23 mouse cellular contexts compared by ENCODE assay signal in genomic region chr11:46109206-46109605, GRCm38 (mm10). TPM values are rescaled to one million over a fixed set of nuclear protein-coding genes. Genes with fewer than 3 reads are reported as not detected.
DNase-seq lines count a peak whose midpoint lies in the region; ATAC-seq and TF ChIP-seq lines count a peak whose summit lies in the region.
"Had no signal": no experiment of that assay in that cellular context is flagged by ENCODE, and none has a peak within 500 bp of the region (broad histone marks: within the 10 kb centered on the region; RNA-seq: fewer than 3 reads in every experiment).

No protein-coding gene starts in this region.

- H3K9me3 ChIP-seq in forebrain, embryonic 14.5 days (replicated peaks; ENCODE audit: control insufficient read depth, low read length) = no peaks in the 10 kb centered on the region
- no peaks in the 10 kb centered on the region for H3K9me3 ChIP-seq in forebrain, embryonic 11.5 days (ENCODE audit: control insufficient read depth, low read length)
- no peaks in the 10 kb centered on the region for H3K9me3 ChIP-seq in heart, postnatal 0 days (replicated peaks; ENCODE audit: control insufficient read depth, low read length)
- H3K9me3 ChIP-seq in midbrain, embryonic 15.5 days = no peaks in the 10 kb centered on the region
- no peaks in the 10 kb centered on the region for H3K9me3 ChIP-seq in midbrain, postnatal 0 days (ENCODE audit: low read length)
- H3K9me3 ChIP-seq: embryonic facial prominence, embryonic 13.5 days; heart, embryonic 13.5 days; hindbrain, embryonic 10.5 days; hindbrain, embryonic 15.5 days had no signal

- WGBS in forebrain, embryonic 14.5 days = 23% methylated on average over 5 of the region's 5 CpGs
- 77% methylated on average over 5 of the region's 5 CpGs for WGBS in forebrain, embryonic 11.5 days
- WGBS in heart, postnatal 0 days = 71% methylated on average over 5 of the region's 5 CpGs
- 53% methylated on average over 5 of the region's 5 CpGs for WGBS in midbrain, embryonic 15.5 days
- 66% methylated on average over 5 of the region's 5 CpGs for WGBS in midbrain, postnatal 0 days

- H3K27ac ChIP-seq in forebrain, embryonic 14.5 days (ENCODE audit: low read depth, low read length) = no peak overlapping the region
- no peak overlapping the region for H3K27ac ChIP-seq in forebrain, embryonic 11.5 days (ENCODE audit: low read depth, low read length)
- peak overlapping the region; percentile 93 for H3K27ac ChIP-seq in heart, postnatal 0 days (ENCODE audit: low read depth)
- H3K27ac ChIP-seq in midbrain, embryonic 15.5 days = no peak overlapping the region
- H3K27ac ChIP-seq in midbrain, postnatal 0 days (ENCODE audit: low read depth, low read length) = no peak overlapping the region
- H3K27ac ChIP-seq: embryonic facial prominence, embryonic 13.5 days; hindbrain, embryonic 10.5 days; hindbrain, embryonic 15.5 days had no signal

- H3K36me3 ChIP-seq in forebrain, embryonic 14.5 days (ENCODE audit: control insufficient read depth, insufficient read depth, low read length) = 0 out of 2 replicates have a peak, but pooled peaks cover 4% of the 10 kb centered on the region
- H3K36me3 ChIP-seq in forebrain, embryonic 11.5 days (ENCODE audit: control insufficient read depth, insufficient read depth, low read length) = no peaks in the 10 kb centered on the region
- H3K36me3 ChIP-seq in heart, postnatal 0 days (replicated peaks; ENCODE audit: control insufficient read depth, insufficient read depth, low read length) = peaks cover 51% of the 10 kb centered on the region
- H3K36me3 ChIP-seq in midbrain, embryonic 15.5 days (replicated peaks) = no peaks in the 10 kb centered on the region
- peaks cover 1% of the 10 kb centered on the region; the same call in 1 of the 2 replicates for H3K36me3 ChIP-seq in midbrain, postnatal 0 days (ENCODE audit: insufficient read depth, low read length)

- TF ChIP-seq EP300 in heart, postnatal 0 days (IDR thresholded peaks at IDR 0.05; ENCODE audit: low read depth) = no peak

- H3K27me3 ChIP-seq in forebrain, embryonic 14.5 days (replicated peaks; ENCODE audit: control insufficient read depth, insufficient read depth, low read length) = no peaks in the 10 kb centered on the region
- no peaks in the 10 kb centered on the region for H3K27me3 ChIP-seq in forebrain, embryonic 11.5 days (ENCODE audit: control insufficient read depth, insufficient read depth, low read length)
- no peaks in the 10 kb centered on the region for H3K27me3 ChIP-seq in heart, postnatal 0 days (ENCODE audit: control insufficient read depth, insufficient read depth, low read length)
- no peaks in the 10 kb centered on the region for H3K27me3 ChIP-seq in midbrain, embryonic 15.5 days (replicated peaks)
- H3K27me3 ChIP-seq in midbrain, postnatal 0 days (ENCODE audit: insufficient read depth, low read length) = no peaks in the 10 kb centered on the region
- H3K27me3 ChIP-seq: CH12.LX; embryonic facial prominence, embryonic 13.5 days; heart, embryonic 13.5 days; hindbrain, embryonic 15.5 days; Patski had no signal

- ATAC-seq in forebrain, embryonic 14.5 days = peak; percentile 69
- no peak for ATAC-seq in forebrain, embryonic 11.5 days (replicated peaks; ENCODE audit: low FRiP score)
- ATAC-seq in heart, postnatal 0 days (ENCODE audit: insufficient read depth, low read depth) = no peak
- 0 out of 2 replicates have a peak, but pooled peaks have one; percentile 37 for ATAC-seq in midbrain, embryonic 15.5 days (replicated peaks)
- no peak for ATAC-seq in midbrain, postnatal 0 days (ENCODE audit: low FRiP score)
- ATAC-seq: activated CD4-positive, CD25-positive, alpha-beta regulatory T cell, adult 4 months; inflammation-experienced regulatory T-cells, adult 6 months; intestine, postnatal 0 days; Patski had no signal

- no peak overlapping the region for H3K4me3 ChIP-seq in forebrain, embryonic 14.5 days (ENCODE audit: low read depth, low read length)
- H3K4me3 ChIP-seq in forebrain, embryonic 11.5 days (ENCODE audit: low read depth, low read length) = no peak overlapping the region
- no peak overlapping the region for H3K4me3 ChIP-seq in heart, postnatal 0 days (ENCODE audit: low read depth, low read length)
- H3K4me3 ChIP-seq in midbrain, embryonic 15.5 days = no peak overlapping the region
- H3K4me3 ChIP-seq in midbrain, postnatal 0 days (ENCODE audit: low read depth, low read length) = no peak overlapping the region
- H3K4me3 ChIP-seq: embryonic facial prominence, embryonic 13.5 days; heart, embryonic 13.5 days; hindbrain, embryonic 10.5 days; hindbrain, embryonic 15.5 days had no signal

- no peak for TF ChIP-seq CTCF in heart, postnatal 0 days (IDR thresholded peaks at IDR 0.05; ENCODE audit: low read depth)
- TF ChIP-seq CTCF in midbrain, postnatal 0 days (IDR thresholded peaks at IDR 0.05) = no peak

- no peak overlapping the region for H3K4me2 ChIP-seq in forebrain, embryonic 14.5 days (ENCODE audit: low read length)
- H3K4me2 ChIP-seq in forebrain, embryonic 11.5 days (ENCODE audit: low read depth, low read length, severe bottlenecking) = no peak overlapping the region
- H3K4me2 ChIP-seq in heart, postnatal 0 days (ENCODE audit: low read depth, low read length) = no peak overlapping the region
- no peak overlapping the region for H3K4me2 ChIP-seq in midbrain, embryonic 15.5 days
- no peak overlapping the region for H3K4me2 ChIP-seq in midbrain, postnatal 0 days (ENCODE audit: low read depth, low read length, poor library complexity, severe bottlenecking)
- H3K4me2 ChIP-seq: embryonic facial prominence, embryonic 13.5 days; heart, embryonic 13.5 days; hindbrain, embryonic 15.5 days had no signal

- no peak overlapping the region for H3K9ac ChIP-seq in forebrain, embryonic 14.5 days (ENCODE audit: low read length)
- H3K9ac ChIP-seq in forebrain, embryonic 11.5 days (ENCODE audit: low read length) = no peak overlapping the region
- no peak overlapping the region for H3K9ac ChIP-seq in heart, postnatal 0 days (replicated peaks; ENCODE audit: low read depth, low read length)
- no peak overlapping the region for H3K9ac ChIP-seq in midbrain, embryonic 15.5 days
- no peak overlapping the region for H3K9ac ChIP-seq in midbrain, postnatal 0 days (replicated peaks; ENCODE audit: low read length, poor library complexity, severe bottlenecking)
- H3K9ac ChIP-seq: embryonic facial prominence, embryonic 13.5 days; heart, embryonic 13.5 days; hindbrain, embryonic 15.5 days had no signal

- peak; percentile 60 for DNase-seq in forebrain, embryonic 14.5 days (ENCODE audit: low spot score)
- no peak for DNase-seq in forebrain, embryonic 11.5 days (ENCODE audit: low spot score)
- DNase-seq in heart, postnatal 0 days (ENCODE audit: low spot score) = no peak
- no peak for DNase-seq in heart, adult 18-20 months
- no peak for DNase-seq in midbrain, postnatal 0 days (ENCODE audit: low spot score)
- DNase-seq in spleen, adult 18-20 months = no peak
- DNase-seq: adrenal gland, postnatal 14 days; cerebellum, adult 18-20 months; cerebellum, adult 9-11 months; cerebellum, postnatal 36 days; gastrocnemius, postnatal 10 days; heart, postnatal 14 days had no signal

- H3K4me1 ChIP-seq in forebrain, embryonic 14.5 days (ENCODE audit: control insufficient read depth, insufficient read depth, low read length) = no peaks in the 10 kb centered on the region
- no peaks in the 10 kb centered on the region for H3K4me1 ChIP-seq in forebrain, embryonic 11.5 days (replicated peaks; ENCODE audit: control insufficient read depth, insufficient read depth, low read length)
- peaks cover 32% of the 10 kb centered on the region for H3K4me1 ChIP-seq in heart, postnatal 0 days (ENCODE audit: control insufficient read depth, insufficient read depth)
- H3K4me1 ChIP-seq in midbrain, embryonic 15.5 days = no peaks in the 10 kb centered on the region
- no peaks in the 10 kb centered on the region for H3K4me1 ChIP-seq in midbrain, postnatal 0 days (ENCODE audit: insufficient read depth, low read length)
- H3K4me1 ChIP-seq: embryonic facial prominence, embryonic 13.5 days; hindbrain, embryonic 10.5 days had no signal

RNA-seq across cellular contexts. Expression of gene Adam19, which starts 53.4 kb away (rescaled TPM):
- 4.5 and 6.2 TPM in 2 replicates for polyA plus RNA-seq in forebrain, embryonic 14.5 days (2014; fragmentation: Nextera tagmentation; extraction: Ambion mirVana)
- 7.9 and 8.3 TPM in 2 replicates for polyA plus RNA-seq in forebrain, embryonic 11.5 days (2014; fragmentation: Nextera tagmentation; extraction: Ambion mirVana)
- total RNA-seq in heart, postnatal 0 days (2014; rRNA removed; ENCODE audit: low replicate concordance) = 59.8 and 67.9 TPM in 2 replicates
- 10.1 and 15.8 TPM in 2 replicates for polyA plus RNA-seq in heart, postnatal 0 days (2015; fragmentation: Nextera tagmentation; extraction: Ambion mirVana)
- total RNA-seq in heart, adult 18-20 months (2021) = 10 to 100 TPM; 48.1 to 54.5 TPM
- 11.3 and 12.2 TPM in 2 replicates for polyA plus RNA-seq in midbrain, embryonic 15.5 days (2015; fragmentation: Nextera tagmentation; extraction: Ambion mirVana)
- total RNA-seq in midbrain, postnatal 0 days (2014; rRNA removed) = 16.8 and 16.9 TPM in 2 replicates
- polyA plus RNA-seq in midbrain, postnatal 0 days (2015; fragmentation: Nextera tagmentation; extraction: Ambion mirVana) = 3.9 and 6.1 TPM in 2 replicates

RNA-seq across cellular contexts. Expression of gene Gm12166, which starts 57.1 kb away (rescaled TPM):
- polyA plus RNA-seq in forebrain, embryonic 14.5 days (2014; fragmentation: Nextera tagmentation; extraction: Ambion mirVana) = 4.7 and 6.3 TPM in 2 replicates
- polyA plus RNA-seq in forebrain, embryonic 11.5 days (2014; fragmentation: Nextera tagmentation; extraction: Ambion mirVana) = 1.9 and 3.4 TPM in 2 replicates
- 1.8 and 2.8 TPM in 2 replicates for total RNA-seq in heart, postnatal 0 days (2014; rRNA removed; ENCODE audit: low replicate concordance)
- polyA plus RNA-seq in heart, postnatal 0 days (2015; fragmentation: Nextera tagmentation; extraction: Ambion mirVana) = 3.6 and 3.9 TPM in 2 replicates
- 1 to 10 TPM; 1.0 to 2.9 TPM for total RNA-seq in heart, adult 18-20 months (2021)
- polyA plus RNA-seq in midbrain, embryonic 15.5 days (2015; fragmentation: Nextera tagmentation; extraction: Ambion mirVana) = 4.0 and 5.4 TPM in 2 replicates
- total RNA-seq in midbrain, postnatal 0 days (2014; rRNA removed) = 8.7 and 12.1 TPM in 2 replicates
- 8.3 and 8.9 TPM in 2 replicates for polyA plus RNA-seq in midbrain, postnatal 0 days (2015; fragmentation: Nextera tagmentation; extraction: Ambion mirVana)

RNA-seq across cellular contexts. Expression of gene Nipal4, which starts 57.1 kb away (rescaled TPM):
- polyA plus RNA-seq in forebrain, embryonic 14.5 days (2014; fragmentation: Nextera tagmentation; extraction: Ambion mirVana) = 0.10 and 0.25 TPM in 2 replicates
- 1.4 and 1.6 TPM in 2 replicates for polyA plus RNA-seq in forebrain, embryonic 11.5 days (2014; fragmentation: Nextera tagmentation; extraction: Ambion mirVana)
- 3.0 and 10.9 TPM in 2 replicates for total RNA-seq in heart, postnatal 0 days (2014; rRNA removed; ENCODE audit: low replicate concordance)
- 2.1 and 2.5 TPM in 2 replicates for polyA plus RNA-seq in heart, postnatal 0 days (2015; fragmentation: Nextera tagmentation; extraction: Ambion mirVana)
- not detected for total RNA-seq in heart, adult 18-20 months (2021)
- polyA plus RNA-seq in midbrain, embryonic 15.5 days (2015; fragmentation: Nextera tagmentation; extraction: Ambion mirVana) = 0.43 TPM in 2 replicates
- total RNA-seq in midbrain, postnatal 0 days (2014; rRNA removed) = 0.27 and 0.33 TPM in 2 replicates
- polyA plus RNA-seq in midbrain, postnatal 0 days (2015; fragmentation: Nextera tagmentation; extraction: Ambion mirVana) = 0.10 and 0.17 TPM in 2 replicates
- total RNA-seq: adrenal gland, adult 18-20 months; adrenal gland, postnatal 14 days had no signal
- polyA plus RNA-seq: Patski had no signal

Comparison
In these comparisons a context has a peak if more than half of its experiments do, and no peak if none do; other contexts are left out.
1. ATAC-seq: peak in forebrain, embryonic 14.5 days (single experiment) and midbrain, embryonic 15.5 days (single experiment); none in forebrain, embryonic 11.5 days (single experiment), heart, postnatal 0 days (single experiment) and midbrain, postnatal 0 days (single experiment).